Mouse (Mus musculus) midbrain, embryonic 16.5 days (tissue): Measurements from ENCODE around the gene Trim3. TPM values are rescaled to one million over a fixed set of nuclear protein-coding genes. Genes with fewer than 3 reads are reported as not detected.

Source experiments
- ATAC-seq: fragments of 200-750 bp; cut with Nextera tagmentation; 2 replicates; pipeline ENCODE4 v1.8.0; 2017; ENCODE audit warnings: moderate TSS enrichment
- H3K27ac ChIP-seq: fragments of 300-500 bp; sonication (generic); 2 replicates; pipeline ENCODE4 v1.5.1; 2014; ENCODE audit warnings: mild to moderate bottlenecking, low read length, mixed read lengths
- H3K27me3 ChIP-seq: fragments of 300-500 bp; sonication (generic); 2 replicates; pipeline ENCODE4 v1.6.1; 2014; ENCODE audit warnings: low read depth, low read length, mixed read lengths; ENCODE audit not compliant: control insufficient read depth, insufficient read depth
- H3K36me3 ChIP-seq: fragments of 300-500 bp; sonication (generic); 2 replicates; pipeline ENCODE4 v1.6.1; 2014; ENCODE audit warnings: mild to moderate bottlenecking, low read length, moderate library complexity, mixed read lengths; ENCODE audit not compliant: control insufficient read depth, insufficient read depth
- H3K4me1 ChIP-seq: fragments of 300-500 bp; sonication (generic); 2 replicates; pipeline ENCODE4 v1.6.1; 2014; ENCODE audit warnings: mild to moderate bottlenecking, low read length, mixed read lengths; ENCODE audit not compliant: control insufficient read depth, insufficient read depth
- H3K4me2 ChIP-seq: fragments of 300-500 bp; sonication (generic); 2 replicates; pipeline ENCODE4 v1.6.1; 2014; ENCODE audit warnings: mild to moderate bottlenecking, low read length, mixed read lengths
- H3K4me3 ChIP-seq: fragments of 300-500 bp; sonication (generic); 2 replicates; pipeline ENCODE4 v1.5.1; 2014; ENCODE audit warnings: low read depth, mild to moderate bottlenecking, low read length, moderate library complexity, mixed read lengths
- H3K9ac ChIP-seq: fragments of 300-500 bp; sonication (generic); 2 replicates; pipeline ENCODE4 v1.6.1; 2014; ENCODE audit warnings: low read depth, low read length, mixed read lengths
- H3K9me3 ChIP-seq: fragments of 300-500 bp; sonication (generic); replicated peaks from 2 replicates; pipeline ENCODE4 v1.6.1; 2014; ENCODE audit warnings: mild to moderate bottlenecking, low read length, mixed read lengths; ENCODE audit not compliant: control insufficient read depth, poor library complexity, severe bottlenecking
- WGBS: fragments of 180-500 bp; shearing (Covaris S2); extraction: QIAGEN DNeasy Blood & Tissue Kit; methylation state at CpG from one replicate; pipeline ENCODE4 v1.1.7; 2014; 5-methylcytosine and 5-hydroxymethylcytosine counted together
- polyA plus RNA-seq: library from polyadenylated mRNA; unstranded; fragments of >200 nt; fragmentation: Nextera tagmentation; extraction: Ambion mirVana; gene quantifications from 2 replicates; pipeline ENCODE4 v1.2.1, GENCODE M21; 2015

The Trim3 gene
- polyA plus RNA-seq, 1 experiment from 2014 or later, result 117 TPM

DNA sequence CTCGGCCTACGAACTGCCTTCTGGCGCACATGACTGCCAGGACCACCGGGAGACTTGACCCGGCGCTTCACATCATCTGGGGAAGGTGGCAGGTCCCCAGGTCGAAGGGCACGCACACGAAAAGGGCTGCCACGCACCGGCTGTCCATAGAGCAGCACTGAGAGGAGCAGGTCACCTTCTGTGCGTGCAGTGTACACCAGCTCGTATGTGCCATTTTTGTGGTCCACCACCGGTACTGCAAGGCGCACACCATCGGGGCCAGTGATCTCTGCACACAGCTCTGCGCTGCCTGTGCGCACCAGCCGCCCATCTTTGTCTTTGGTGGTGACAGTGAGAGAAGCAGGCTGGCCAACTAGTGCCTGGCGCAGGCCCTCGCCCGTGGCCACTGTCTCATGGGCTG lies 15.6 kb downstream of the Trim3 start:
- Histone ChIP-seq H3K9me3 (no peaks in the 10 kb centered on the region), H3K27ac (no peak overlapping the region), H3K9ac (no peak overlapping the region), H3K4me2 (no peak overlapping the region), H3K27me3 (no peaks in the 10 kb centered on the region), H3K4me1 (no peaks in the 10 kb centered on the region), H3K36me3 (peaks cover 74% of the 10 kb centered on the region), H3K4me3 (no peak overlapping the region)
- ATAC-seq, result no peak
- 95% methylated on average over 22 of the region's 22 CpGs for WGBS

DNA sequence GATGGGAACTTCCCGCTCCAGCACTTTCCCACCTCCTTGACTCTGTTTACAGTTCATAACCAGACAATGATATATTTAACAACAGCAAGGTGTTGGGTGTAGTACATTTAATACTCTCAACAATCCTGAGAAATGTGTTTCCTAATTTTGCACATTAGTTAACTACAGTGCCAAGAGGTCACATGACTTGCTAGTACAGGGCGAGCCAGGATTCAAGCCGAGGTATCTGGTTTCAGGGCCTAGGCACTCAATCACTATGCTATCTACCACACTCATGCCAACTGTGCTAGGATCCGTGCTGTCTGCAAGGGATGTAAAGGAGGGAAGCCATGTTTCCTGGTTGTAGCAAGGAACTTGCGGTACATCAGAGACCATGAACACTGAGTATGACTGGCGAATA lies 16.8 kb downstream of the Trim3 start:
- Histone ChIP-seq H3K9ac (no peak overlapping the region), H3K4me3 (no peak overlapping the region), H3K27me3 (no peaks in the 10 kb centered on the region), H3K27ac (no peak overlapping the region), H3K4me1 (no peaks in the 10 kb centered on the region), H3K4me2 (no peak overlapping the region), H3K36me3 (peaks cover 75% of the 10 kb centered on the region), H3K9me3 (no peaks in the 10 kb centered on the region)
- 94% methylated on average over 6 of the region's 6 CpGs for WGBS
- no peak for ATAC-seq

DNA sequence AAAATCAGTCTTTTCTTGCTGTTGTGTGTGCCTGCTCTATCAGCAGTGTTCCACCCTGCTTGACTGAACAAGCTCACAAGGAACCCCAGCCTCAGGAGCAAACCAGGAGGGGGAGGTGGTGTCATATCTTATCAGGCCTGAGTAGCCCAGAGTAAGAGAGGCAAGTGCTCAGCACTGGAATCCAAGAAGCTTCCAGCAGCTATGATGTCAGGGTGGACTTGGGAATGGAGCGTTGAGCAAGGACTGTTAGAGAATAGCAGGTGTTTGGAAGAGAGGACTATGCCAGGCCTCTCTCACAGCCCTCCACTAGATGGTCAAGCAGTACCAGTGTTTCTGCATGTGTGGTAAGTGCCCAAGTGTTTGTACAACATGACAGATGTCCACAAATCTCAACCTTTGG lies 17.7 kb downstream of the Trim3 start:
- no peak overlapping the region for H3K27ac ChIP-seq
- no peak for ATAC-seq
- 93% methylated on average over 1 of the region's 1 CpGs for WGBS

DNA sequence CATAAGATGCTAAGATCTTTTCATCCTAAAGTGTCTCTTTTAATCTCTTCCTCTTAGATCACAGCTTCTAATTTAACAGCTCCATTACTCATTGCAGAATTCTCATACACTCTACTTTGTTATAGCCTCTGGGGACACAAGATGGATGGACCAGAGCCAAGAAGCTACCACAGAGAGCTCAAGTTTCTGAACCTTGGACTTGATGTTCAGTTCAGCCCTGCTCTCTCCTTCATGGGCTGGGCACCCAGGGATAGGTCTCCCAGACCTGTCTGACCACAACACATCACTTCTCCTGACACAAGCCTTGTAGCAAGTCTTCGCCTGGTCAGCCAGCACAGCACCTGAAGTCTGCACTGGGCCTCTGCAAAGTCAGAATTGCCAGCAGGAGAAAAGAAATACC lies 19.0 kb downstream of the Trim3 start:
- H3K4me3 ChIP-seq, result no peak overlapping the region
- H3K27me3 ChIP-seq, result no peaks in the 10 kb centered on the region
- H3K4me2 ChIP-seq, result no peak overlapping the region
- no peak overlapping the region for H3K27ac ChIP-seq
- ATAC-seq, result no peak
- no peaks in the 10 kb centered on the region for H3K4me1 ChIP-seq
- H3K36me3 ChIP-seq, result peaks cover 83% of the 10 kb centered on the region
- no peak overlapping the region for H3K9ac ChIP-seq
- 96% methylated on average over 1 of the region's 1 CpGs for WGBS
- H3K9me3 ChIP-seq, result no peaks in the 10 kb centered on the region

More for the DNA sequence above, 17.7 kb downstream of the Trim3 start:
- no peaks in the 10 kb centered on the region for H3K4me1 ChIP-seq
- H3K9ac ChIP-seq, result no peak overlapping the region
- no peaks in the 10 kb centered on the region for H3K9me3 ChIP-seq
- H3K36me3 ChIP-seq, result peaks cover 79% of the 10 kb centered on the region
- H3K4me2 ChIP-seq, result no peak overlapping the region
- no peak overlapping the region for H3K4me3 ChIP-seq
- no peaks in the 10 kb centered on the region for H3K27me3 ChIP-seq

DNA sequence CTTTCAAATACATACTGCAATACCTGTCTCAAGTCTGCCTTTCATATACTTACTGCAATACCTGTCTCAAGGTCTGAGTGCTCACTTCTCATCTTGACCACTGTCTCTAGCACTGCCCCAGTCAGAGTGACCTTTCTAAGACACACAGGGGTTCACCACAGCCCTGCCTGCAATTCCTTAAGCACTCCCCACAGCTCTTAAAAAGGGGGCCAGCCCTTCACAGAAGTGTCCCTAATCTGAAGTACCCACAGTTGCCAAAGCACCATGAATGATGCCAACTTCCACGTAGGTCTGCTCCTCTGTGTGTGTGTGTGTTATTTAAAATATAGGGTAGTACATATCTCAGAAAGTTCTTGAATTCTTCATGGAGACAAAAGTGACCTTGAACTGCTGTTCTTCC lies 21.6 kb downstream of the Trim3 start:
- 97% methylated on average over 1 of the region's 1 CpGs for WGBS
- Histone ChIP-seq H3K9me3 (no peaks in the 10 kb centered on the region), H3K27ac (no peak overlapping the region), H3K9ac (no peak overlapping the region), H3K4me3 (no peak overlapping the region), H3K27me3 (no peaks in the 10 kb centered on the region), H3K4me2 (no peak overlapping the region), H3K4me1 (no peaks in the 10 kb centered on the region), H3K36me3 (peaks cover 65% of the 10 kb centered on the region)
- no peak for ATAC-seq

DNA sequence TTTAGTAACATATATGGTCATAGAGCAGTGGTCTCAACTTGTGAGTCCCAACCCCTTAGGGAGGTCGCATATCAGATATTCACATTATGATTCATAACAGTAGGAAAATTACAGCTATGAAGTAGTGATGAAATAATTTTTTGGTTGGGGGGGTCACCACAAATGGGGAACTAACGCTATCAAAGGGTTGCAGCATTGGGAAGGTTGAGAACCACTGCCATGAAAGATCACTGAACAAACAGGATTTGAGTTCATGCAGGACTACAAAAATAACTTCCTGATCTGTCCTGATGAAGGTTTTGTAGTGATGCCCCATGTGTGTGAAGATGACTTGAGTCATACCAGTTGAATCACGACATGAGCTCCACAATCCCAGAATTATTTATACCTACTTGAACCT lies 24.9 kb downstream of the Trim3 start:
- ATAC-seq, result no peak
- H3K27ac ChIP-seq, result no peak overlapping the region
- no peaks in the 10 kb centered on the region for H3K4me1 ChIP-seq
- H3K36me3 ChIP-seq, result peaks cover 37% of the 10 kb centered on the region
- no peak overlapping the region for H3K4me3 ChIP-seq
- 93% methylated on average over 3 of the region's 3 CpGs for WGBS
- H3K4me2 ChIP-seq, result no peak overlapping the region
- H3K9ac ChIP-seq, result no peak overlapping the region
- no peaks in the 10 kb centered on the region for H3K9me3 ChIP-seq
- H3K27me3 ChIP-seq, result no peaks in the 10 kb centered on the region

DNA sequence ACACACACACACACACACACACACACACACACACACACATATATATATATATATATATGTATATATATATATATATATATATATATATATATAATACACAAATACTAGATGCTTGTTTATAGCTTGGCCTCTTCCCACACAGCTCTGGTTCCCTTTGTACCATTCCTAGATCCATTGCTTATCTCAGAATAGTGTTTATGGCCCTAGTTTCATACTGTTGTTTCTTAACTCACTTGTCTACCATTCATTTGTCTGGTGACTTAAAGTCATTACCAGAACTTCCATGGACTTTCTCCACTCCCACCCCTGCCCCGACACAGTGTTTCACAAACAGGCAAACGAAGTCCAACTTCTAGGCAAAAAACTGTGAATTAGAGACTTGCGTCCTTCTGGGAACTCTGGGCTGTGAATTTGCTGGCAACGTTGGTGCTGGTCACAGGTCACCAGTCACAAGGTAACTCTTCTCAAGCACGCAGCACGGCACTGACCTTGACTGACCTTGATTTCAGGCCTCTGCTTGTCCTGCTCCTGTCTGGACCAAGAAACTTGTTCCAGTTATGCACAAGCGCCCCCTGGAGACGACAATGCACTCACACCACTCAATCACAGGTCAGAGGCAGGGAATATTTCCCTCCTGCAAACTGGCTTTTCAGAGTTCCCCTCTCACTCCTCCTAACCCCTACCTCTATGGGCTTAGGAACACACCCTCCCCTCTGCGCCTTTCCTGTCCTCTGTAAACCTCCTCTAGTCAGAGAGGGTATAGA lies 30.3 kb downstream of the Trim3 start:
- no peaks in the 10 kb centered on the region for H3K27me3 ChIP-seq
- H3K4me1 ChIP-seq, result no peaks in the 10 kb centered on the region
- no peaks in the 10 kb centered on the region for H3K36me3 ChIP-seq
- no peak overlapping the region for H3K4me3 ChIP-seq
- no peaks in the 10 kb centered on the region for H3K9me3 ChIP-seq
- 37% methylated on average over 9 of the region's 9 CpGs for WGBS
- peak; percentile 43 for ATAC-seq
- H3K27ac ChIP-seq, result no peak overlapping the region
- H3K9ac ChIP-seq, result no peak overlapping the region
- H3K4me2 ChIP-seq, result no peak overlapping the region

DNA sequence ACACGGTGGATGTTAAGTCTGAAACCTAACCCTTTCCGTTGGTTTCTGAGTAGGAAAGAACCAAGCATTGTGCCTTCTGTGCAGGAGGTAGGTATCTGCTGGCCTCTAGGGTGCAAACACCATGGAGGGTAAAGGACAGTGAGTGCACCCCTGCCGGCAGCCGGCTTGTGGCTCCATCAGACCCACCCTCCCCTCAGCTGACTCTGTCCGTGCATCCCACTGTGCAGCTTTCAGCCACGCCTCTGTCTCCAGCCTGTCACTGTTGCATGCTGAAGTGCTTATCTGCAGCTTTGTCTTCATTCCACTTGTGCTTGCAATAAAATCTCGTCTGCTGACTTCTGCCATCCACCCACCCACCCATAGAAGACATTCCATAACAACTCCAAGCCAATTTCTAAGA lies 43.3 kb downstream of the Trim3 start:
- Histone ChIP-seq H3K4me3 (no peak overlapping the region), H3K36me3 (no peaks in the 10 kb centered on the region), H3K9ac (no peak overlapping the region), H3K4me1 (no peaks in the 10 kb centered on the region), H3K27ac (no peak overlapping the region), H3K27me3 (no peaks in the 10 kb centered on the region), H3K9me3 (no peaks in the 10 kb centered on the region), H3K4me2 (no peak overlapping the region)
- 21% methylated on average over 7 of the region's 7 CpGs for WGBS
- ATAC-seq, result no peak

DNA sequence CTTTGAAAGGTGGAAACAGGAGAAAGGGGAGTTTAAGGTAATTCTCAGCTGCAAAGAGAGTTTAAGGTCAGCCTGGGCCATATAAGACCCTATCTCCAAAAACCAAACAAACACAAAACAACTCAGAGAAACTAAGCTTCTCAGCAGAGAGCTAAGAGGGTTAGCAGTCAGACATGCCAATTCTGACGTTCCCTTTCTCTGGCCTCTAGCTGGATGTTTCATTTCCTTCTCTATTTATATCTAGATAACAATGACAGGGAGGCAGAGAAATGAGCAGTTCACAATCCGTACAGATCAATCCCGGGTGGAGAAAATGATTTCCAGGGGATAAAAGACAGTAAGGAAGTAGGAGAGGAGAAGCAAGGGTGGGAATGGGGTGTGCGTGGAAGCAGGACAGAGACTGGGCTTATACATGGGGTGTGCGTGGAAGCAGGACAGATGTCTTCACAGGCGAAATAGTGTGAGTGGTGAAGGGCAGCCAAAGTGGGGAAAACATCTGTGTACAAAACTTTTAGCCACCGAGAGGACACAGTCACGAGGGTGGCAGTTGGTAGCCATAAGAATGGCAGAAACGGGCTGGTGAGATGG lies 45.0 kb downstream of the Trim3 start:
- no peak overlapping the region for H3K4me2 ChIP-seq
- 74% methylated on average over 9 of the region's 9 CpGs for WGBS
- H3K27ac ChIP-seq, result no peak overlapping the region
- no peak overlapping the region for H3K4me3 ChIP-seq
- ATAC-seq, result no peak
- H3K4me1 ChIP-seq, result no peaks in the 10 kb centered on the region
- H3K9me3 ChIP-seq, result no peaks in the 10 kb centered on the region
- no peak overlapping the region for H3K9ac ChIP-seq
- H3K27me3 ChIP-seq, result no peaks in the 10 kb centered on the region
- H3K36me3 ChIP-seq, result no peaks in the 10 kb centered on the region
